Mouse (Mus musculus) ZHBTc4 (cell line): ENCODE results near the gene Adprhl1.

Experiments
- DNase-seq: peaks from one replicate; pipeline ENCODE4 v3.0.0-alpha.2; 2011; ENCODE audit warnings: low read depth, low spot score

Gene Adprhl1

GRCm38 (mm10) chr8:13199385-13200061 is 54.4 kb downstream of the Adprhl1 start:
- no peak for DNase-seq

GRCm38 (mm10) chr8:13197493-13197892 is 56.5 kb downstream of the Adprhl1 start:
- DNase-seq = no peak

GRCm38 (mm10) chr8:13194818-13195217 is 59.1 kb downstream of the Adprhl1 start:
- peak; percentile 63 for DNase-seq

GRCm38 (mm10) chr8:13190235-13190634 is 63.7 kb downstream of the Adprhl1 start:
- DNase-seq = no peak

- no peak for DNase-seq
Observed at GRCm38 (mm10) chr8:13188857-13189256, 65.1 kb downstream of the Adprhl1 start.

- DNase-seq = no peak
Observed at GRCm38 (mm10) chr8:13188052-13188555, 65.9 kb downstream of the Adprhl1 start.

- DNase-seq = no peak
Observed at GRCm38 (mm10) chr8:13187638-13188037, 66.3 kb downstream of the Adprhl1 start.

- no peak for DNase-seq
Observed at GRCm38 (mm10) chr8:13187229-13187628, 66.7 kb downstream of the Adprhl1 start.

- DNase-seq = no peak
Observed at GRCm38 (mm10) chr8:13186819-13187218, 67.1 kb downstream of the Adprhl1 start.

- DNase-seq = no peak
Observed at GRCm38 (mm10) chr8:13181691-13181976, 72.3 kb downstream of the Adprhl1 start.

- no peak for DNase-seq
Observed at GRCm38 (mm10) chr8:13180911-13181690, 72.9 kb downstream of the Adprhl1 start.

- no peak for DNase-seq
Observed at GRCm38 (mm10) chr8:13180408-13180807, 73.6 kb downstream of the Adprhl1 start.

- no peak for DNase-seq
Observed at GRCm38 (mm10) chr8:13179948-13180347, 74.0 kb downstream of the Adprhl1 start.

GRCm38 (mm10) chr8:13179482-13179881 is 74.5 kb downstream of the Adprhl1 start:
- DNase-seq = no peak

- DNase-seq = no peak
Observed at GRCm38 (mm10) chr8:13178137-13178536, 75.8 kb downstream of the Adprhl1 start.

GRCm38 (mm10) chr8:13177173-13177852 is 76.6 kb downstream of the Adprhl1 start:
- no peak for DNase-seq

- DNase-seq = no peak
Observed at GRCm38 (mm10) chr8:13175650-13176049, 78.3 kb downstream of the Adprhl1 start.

- no peak for DNase-seq
Observed at GRCm38 (mm10) chr8:13174811-13175210, 79.2 kb downstream of the Adprhl1 start.

GRCm38 (mm10) chr8:13174305-13174704 is 79.7 kb downstream of the Adprhl1 start:
- DNase-seq = no peak
